Mouse (Mus musculus): ENCODE measurements around the gene Klhl22.

Klhl22 gene

DNA sequence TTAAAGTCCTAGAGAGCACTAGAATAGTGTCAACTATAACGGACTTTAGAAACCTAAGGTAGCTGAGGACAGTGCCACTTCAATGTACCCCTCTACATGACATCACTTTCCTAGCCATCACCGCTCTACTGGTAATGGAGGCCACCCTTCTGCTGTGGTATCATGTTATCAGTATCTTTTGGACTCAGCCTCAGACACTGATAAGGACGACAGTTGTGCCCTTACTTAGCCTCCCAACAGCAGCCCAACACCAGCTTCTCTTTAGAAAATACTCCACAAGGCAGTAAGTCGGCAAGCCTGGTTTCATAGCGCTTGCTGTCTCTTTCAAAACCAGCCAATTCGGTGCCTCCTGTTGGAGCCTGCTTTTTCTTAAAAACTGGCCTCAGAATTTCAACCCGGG lies 75.1 kb downstream of the Klhl22 start:
- DNase-seq, result no peak

DNA sequence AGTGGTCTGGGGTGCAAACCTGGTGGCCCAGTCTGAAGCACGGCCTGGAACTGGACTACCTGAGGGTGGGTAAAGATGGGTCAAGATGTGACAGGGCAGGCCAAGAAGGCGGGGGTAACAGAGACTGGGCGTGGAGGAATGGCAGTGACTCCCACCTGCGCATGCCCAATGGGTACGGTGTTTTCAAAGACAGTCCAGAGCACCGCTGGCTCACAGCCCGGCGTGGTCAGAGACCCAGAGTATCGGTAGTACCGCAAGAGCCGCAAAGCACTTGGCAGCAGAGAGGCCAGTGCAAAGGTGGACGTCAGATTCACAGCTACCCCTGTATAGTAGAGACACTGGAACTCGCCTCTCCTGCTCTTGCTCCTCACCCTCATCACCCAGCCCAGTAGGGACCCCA lies 76.1 kb downstream of the Klhl22 start:
- no peak for DNase-seq

DNA sequence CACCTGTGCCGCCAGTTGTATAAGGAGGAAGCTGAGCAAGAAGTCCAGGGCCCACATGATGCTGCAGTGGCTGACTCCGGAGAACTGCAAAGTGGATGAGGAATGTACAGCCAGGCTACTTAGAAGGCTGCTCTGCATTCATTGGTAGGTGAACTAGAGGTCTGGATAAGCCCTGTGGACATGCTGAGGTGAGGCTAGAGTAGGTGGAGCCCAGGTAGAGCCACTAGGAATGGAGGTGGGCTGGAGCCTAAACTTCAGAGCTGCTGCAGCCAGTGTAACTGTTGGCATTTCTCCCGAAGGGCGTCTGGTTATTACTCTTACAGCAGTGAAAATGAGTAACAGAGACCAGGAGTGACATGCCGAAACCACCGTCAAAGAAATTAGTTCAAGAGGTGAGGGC lies 78.6 kb downstream of the Klhl22 start, which contains the start of gene Car15:
Gene Car15 (minus strand): TSS at position 314 of the 400 bp plus-strand sequence.
- no peak for DNase-seq

DNA sequence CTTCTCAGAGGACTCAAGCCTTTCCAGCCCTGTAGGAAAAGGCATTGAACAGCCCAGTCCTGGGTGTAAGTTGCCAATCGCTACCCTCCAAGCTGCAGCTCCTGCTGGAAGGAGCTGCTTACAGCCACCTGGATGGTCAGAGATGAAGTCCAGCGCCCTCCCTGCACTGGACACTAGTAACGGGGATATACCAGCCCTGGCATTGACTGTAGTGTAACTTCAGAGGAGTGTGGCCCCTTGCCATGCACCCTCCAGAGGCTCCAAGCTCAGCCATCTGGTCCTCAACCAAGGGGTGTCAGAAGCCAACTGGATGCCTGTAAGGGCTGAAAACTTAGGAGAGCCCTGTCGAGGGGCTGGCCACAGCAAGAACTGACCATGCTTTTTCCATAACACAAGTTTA lies 80.6 kb downstream of the Klhl22 start:
- DNase-seq, result no peak

DNA sequence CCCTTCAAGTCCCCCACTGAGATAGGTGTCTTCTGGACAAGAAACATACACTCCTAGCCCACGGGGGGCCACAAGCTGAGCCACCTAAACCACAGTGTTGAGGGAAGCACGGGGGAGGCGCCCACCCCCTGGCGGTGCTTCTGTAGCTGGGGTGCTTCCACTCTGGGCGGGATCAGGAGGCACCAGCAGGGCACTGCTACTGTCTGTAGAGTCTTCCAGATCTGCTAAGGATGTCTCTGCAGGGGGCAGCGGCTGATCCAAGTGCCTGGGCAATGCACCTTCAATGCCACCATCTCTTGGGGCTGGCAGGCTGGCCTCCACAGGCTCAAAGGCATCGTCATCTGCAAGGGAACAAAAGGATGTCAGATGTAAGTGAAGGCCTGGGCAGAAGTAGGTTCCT lies 83.0 kb downstream of the Klhl22 start:
- no peak for DNase-seq
